ENCODE assay signal across 25 mouse cellular contexts in genomic region chr13:99999078-99999477, GRCm38 (mm10).
"Had no signal": no experiment of that assay in that cellular context is flagged by ENCODE, and none has a peak within 500 bp of the region (broad histone marks: within the 10 kb centered on the region; RNA-seq: fewer than 3 reads in every experiment).

No protein-coding gene starts in this region.

- H3K4me2 ChIP-seq: heart, embryonic 11.5 days; heart, embryonic 13.5 days; heart, embryonic 15.5 days; hindbrain, embryonic 13.5 days; hindbrain, embryonic 15.5 days; kidney, embryonic 15.5 days; limb, embryonic 12.5 days; liver, embryonic 11.5 days; liver, embryonic 13.5 days had no signal

- H3K4me3 ChIP-seq: heart, adult 2 months; heart, embryonic 13.5 days; heart, embryonic 15.5 days; hindbrain, embryonic 13.5 days; hindbrain, embryonic 15.5 days; kidney, embryonic 15.5 days; limb, embryonic 10.5 days; limb, embryonic 12.5 days; liver, embryonic 13.5 days had no signal

- ATAC-seq: hindbrain, postnatal 0 days; intestine, embryonic 16.5 days had no signal

- H3K27ac ChIP-seq: heart, adult 2 months; heart, embryonic 13.5 days; heart, embryonic 15.5 days; hindbrain, embryonic 13.5 days; hindbrain, embryonic 15.5 days; hindbrain, postnatal 0 days; kidney, embryonic 15.5 days; kidney, postnatal 0 days; limb, embryonic 10.5 days; limb, embryonic 12.5 days; liver, embryonic 13.5 days had no signal

- H3K9me3 ChIP-seq: heart, embryonic 13.5 days; heart, embryonic 15.5 days; hindbrain, embryonic 13.5 days; hindbrain, embryonic 15.5 days; kidney, embryonic 15.5 days; limb, embryonic 10.5 days; limb, embryonic 12.5 days; liver, embryonic 13.5 days had no signal

- DNase-seq: gastrocnemius, postnatal 14 days; heart, adult 2 months; heart, postnatal 14 days; heart, postnatal 36 days; kidney, adult 11 months; kidney, adult 2 months; kidney, adult 9 months; kidney, postnatal 14 days; kidney, postnatal 36 days; layer of hippocampus, adult 9-11 months; layer of hippocampus, postnatal 36 days; liver; liver, embryonic 13.5 days had no signal

- H3K9ac ChIP-seq: heart, embryonic 13.5 days; heart, embryonic 15.5 days; hindbrain, embryonic 13.5 days; hindbrain, embryonic 15.5 days; kidney, embryonic 15.5 days; limb, embryonic 12.5 days; liver, embryonic 13.5 days had no signal

- H3K27me3 ChIP-seq: heart, embryonic 13.5 days; heart, embryonic 15.5 days; hindbrain, embryonic 13.5 days; hindbrain, embryonic 15.5 days; kidney, embryonic 15.5 days; limb, embryonic 12.5 days; liver, embryonic 13.5 days had no signal

- H3K4me1 ChIP-seq: hindbrain, embryonic 13.5 days; hindbrain, embryonic 15.5 days; kidney, embryonic 15.5 days; limb, embryonic 10.5 days had no signal

- H3K36me3 ChIP-seq: heart, embryonic 13.5 days; heart, embryonic 15.5 days; hindbrain, embryonic 13.5 days; hindbrain, embryonic 15.5 days; kidney, embryonic 15.5 days; liver, embryonic 13.5 days had no signal
